Comparison of ENCODE assay signal across 8 mouse cellular contexts in the genomic region with DNA sequence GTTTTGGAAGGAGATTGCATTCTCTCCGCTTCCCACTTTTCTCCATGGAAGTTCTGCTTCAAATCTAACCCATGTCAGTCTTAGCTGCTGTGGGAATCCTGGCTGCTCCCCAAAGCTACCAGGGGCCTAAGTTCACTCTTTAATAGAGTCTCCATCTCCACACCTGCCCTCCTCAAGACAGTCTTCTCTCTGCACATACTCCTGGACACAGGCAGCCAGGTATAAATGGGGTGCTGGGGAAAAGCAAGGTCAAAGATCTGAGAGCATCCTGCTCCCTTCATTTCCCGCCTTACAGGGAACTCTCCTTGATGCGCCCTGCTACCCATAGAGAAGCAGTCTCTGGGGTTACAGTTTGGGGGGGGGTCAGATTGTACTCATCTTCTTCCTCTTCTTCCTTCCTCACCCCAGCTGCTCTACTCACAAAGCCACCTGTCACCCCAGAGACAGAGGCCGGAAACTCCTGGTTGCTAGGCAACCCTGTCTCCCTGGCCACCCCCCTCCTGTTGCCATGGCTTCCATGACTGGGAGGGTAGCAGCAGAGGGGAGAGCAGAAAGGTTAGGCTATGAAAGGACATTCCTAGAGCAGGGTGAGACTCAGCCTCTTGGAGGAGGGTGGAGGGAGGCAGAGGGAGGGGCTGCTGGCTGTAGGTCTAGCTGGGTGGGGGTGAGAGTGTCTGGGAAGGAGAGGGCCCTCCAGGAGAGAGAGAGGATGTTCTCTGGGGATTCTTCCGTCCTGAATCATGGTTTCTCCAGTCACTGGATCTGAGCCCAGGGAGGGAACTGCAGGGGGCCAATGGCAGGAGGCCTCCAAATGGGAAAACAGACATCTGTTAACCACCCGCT. TPM values are rescaled to one million over a fixed set of nuclear protein-coding genes. Genes with fewer than 3 reads are reported as not detected.
DNase-seq lines count a peak whose midpoint lies in the region; ATAC-seq lines count a peak whose summit lies in the region.
"Had no signal": no experiment of that assay in that cellular context is flagged by ENCODE, and none has a peak within 500 bp of the region (broad histone marks: within the 10 kb centered on the region; RNA-seq: fewer than 3 reads in every experiment).

No protein-coding gene starts in this region.

- peak; percentile 53 for DNase-seq in 3134 (ENCODE audit: extremely low read depth, insufficient read length, low spot score)
- peak; percentile 93 for DNase-seq in 3T3-L1 (ENCODE audit: low read depth, low spot score)
- peak; percentile 89 for DNase-seq in cerebellum, adult 9-11 months
- no peak for DNase-seq in ovary, postnatal 14 days (ENCODE audit: low spot score)
- no peak for DNase-seq in kidney, adult 18-20 months

- H3K4me1 ChIP-seq in hindbrain, embryonic 13.5 days (replicated peaks): peaks cover 98% of the 10 kb centered on the region
- H3K4me1 ChIP-seq in neural tube, embryonic 13.5 days (replicated peaks): peaks cover 87% of the 10 kb centered on the region

- H3K4me2 ChIP-seq in hindbrain, embryonic 13.5 days: peak overlapping the region; percentile 44
- peak overlapping the region; percentile 43 for H3K4me2 ChIP-seq in neural tube, embryonic 13.5 days

- H3K9ac ChIP-seq in hindbrain, embryonic 13.5 days: peak overlapping the region; percentile 62
- H3K9ac ChIP-seq in neural tube, embryonic 13.5 days: peak overlapping the region; percentile 41

- peaks cover 78% of the 10 kb centered on the region for H3K27me3 ChIP-seq in hindbrain, embryonic 13.5 days
- peaks cover 79% of the 10 kb centered on the region for H3K27me3 ChIP-seq in neural tube, embryonic 13.5 days

- H3K36me3 ChIP-seq in hindbrain, embryonic 13.5 days: no peaks in the 10 kb centered on the region
- H3K36me3 ChIP-seq in neural tube, embryonic 13.5 days: no peaks in the 10 kb centered on the region

- peak; percentile 50 for ATAC-seq in hindbrain, embryonic 13.5 days (ENCODE audit: low FRiP score)
- ATAC-seq in neural tube, embryonic 13.5 days (ENCODE audit: low read depth): peak; percentile 59

- no peaks in the 10 kb centered on the region for H3K9me3 ChIP-seq in hindbrain, embryonic 13.5 days
- no peaks in the 10 kb centered on the region for H3K9me3 ChIP-seq in neural tube, embryonic 13.5 days

- H3K4me3 ChIP-seq in hindbrain, embryonic 13.5 days: 0 out of 2 replicates have a peak overlapping the region, but pooled peaks have one; percentile 8
- no peak overlapping the region for H3K4me3 ChIP-seq in neural tube, embryonic 13.5 days
- H3K4me3 ChIP-seq: myocyte had no signal

- 15% methylated on average over 6 of the region's 6 CpGs for WGBS in hindbrain, embryonic 13.5 days
- WGBS in neural tube, embryonic 13.5 days: 18% methylated on average over 6 of the region's 6 CpGs

- peak overlapping the region; percentile 82 for H3K27ac ChIP-seq in hindbrain, embryonic 13.5 days
- peak overlapping the region; percentile 75 for H3K27ac ChIP-seq in neural tube, embryonic 13.5 days (replicated peaks)

RNA-seq across cellular contexts. Expression of a gene that starts 5.6 kb away (rescaled TPM):
- polyA plus RNA-seq in hindbrain, embryonic 13.5 days (2015; fragmentation: Nextera tagmentation; extraction: Ambion mirVana): 58.4 and 59.3 TPM in 2 replicates
- 47.2 and 53.8 TPM in 2 replicates for polyA plus RNA-seq in neural tube, embryonic 13.5 days (2015; fragmentation: Nextera tagmentation; extraction: Ambion mirVana)

RNA-seq across cellular contexts. Expression of a gene that starts 6.7 kb away (rescaled TPM):
- polyA plus RNA-seq in hindbrain, embryonic 13.5 days (2015; fragmentation: Nextera tagmentation; extraction: Ambion mirVana): 39.8 and 40.0 TPM in 2 replicates
- polyA plus RNA-seq in neural tube, embryonic 13.5 days (2015; fragmentation: Nextera tagmentation; extraction: Ambion mirVana): 37.7 and 39.1 TPM in 2 replicates

RNA-seq across cellular contexts. Expression of a gene that starts 17.2 kb away (rescaled TPM):
- polyA plus RNA-seq in hindbrain, embryonic 13.5 days (2015; fragmentation: Nextera tagmentation; extraction: Ambion mirVana): 317 and 326 TPM in 2 replicates
- 318 and 357 TPM in 2 replicates for polyA plus RNA-seq in neural tube, embryonic 13.5 days (2015; fragmentation: Nextera tagmentation; extraction: Ambion mirVana)

RNA-seq across cellular contexts. Expression of a gene that starts 17.2 kb away (rescaled TPM):
- polyA plus RNA-seq in hindbrain, embryonic 13.5 days (2015; fragmentation: Nextera tagmentation; extraction: Ambion mirVana): 2.3 and 2.4 TPM in 2 replicates
- 2.4 and 2.6 TPM in 2 replicates for polyA plus RNA-seq in neural tube, embryonic 13.5 days (2015; fragmentation: Nextera tagmentation; extraction: Ambion mirVana)

RNA-seq across cellular contexts. Expression of a gene that starts 19.6 kb away (rescaled TPM):
- 8.2 and 11.2 TPM in 2 replicates for polyA plus RNA-seq in hindbrain, embryonic 13.5 days (2015; fragmentation: Nextera tagmentation; extraction: Ambion mirVana)
- 10.3 and 10.6 TPM in 2 replicates for polyA plus RNA-seq in neural tube, embryonic 13.5 days (2015; fragmentation: Nextera tagmentation; extraction: Ambion mirVana)

Comparison
In these comparisons a context has a peak if more than half of its experiments do, and no peak if none do; other contexts are left out.
1. DNase-seq: peak in 3134 (single experiment), 3T3-L1 (single experiment) and cerebellum, adult 9-11 months (single experiment); none in ovary, postnatal 14 days (single experiment) and kidney, adult 18-20 months (single experiment).